Mouse (Mus musculus): Measurements from ENCODE around the gene Srrm1. TPM values are rescaled to one million over a fixed set of nuclear protein-coding genes. Genes with fewer than 3 reads are reported as not detected.
"Not testable (repeated sequence)": the region's sequence is repeated elsewhere in the genome, so short reads cannot be mapped to it uniquely, and the experiment has no call there.

The Srrm1 gene
- total RNA-seq, 4 experiments from 2014 or later: 134 to 168 (median 160) TPM

DNA sequence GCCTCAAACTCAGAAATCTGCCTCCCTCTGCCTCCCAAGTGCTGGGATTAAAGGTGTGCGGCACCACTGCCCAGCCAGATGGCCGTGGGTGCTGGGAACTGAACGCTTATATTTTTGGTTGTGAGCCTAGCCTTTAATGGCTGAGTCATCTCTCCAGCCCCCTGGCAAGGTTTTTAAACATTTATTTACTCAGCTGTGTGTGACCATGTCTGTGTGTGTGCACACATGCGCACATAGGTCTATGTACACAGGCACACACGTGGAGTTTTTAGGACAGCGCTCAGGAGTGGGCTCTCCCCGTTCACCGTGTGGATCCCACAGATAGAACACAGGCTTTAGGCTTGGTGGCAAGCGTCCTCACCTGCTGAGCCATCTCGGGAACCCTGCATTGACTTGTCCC, 50.9 kb downstream of the Srrm1 start:
- no peak for DNase-seq (ENCODE audit: low spot score in 2 of 2)

DNA sequence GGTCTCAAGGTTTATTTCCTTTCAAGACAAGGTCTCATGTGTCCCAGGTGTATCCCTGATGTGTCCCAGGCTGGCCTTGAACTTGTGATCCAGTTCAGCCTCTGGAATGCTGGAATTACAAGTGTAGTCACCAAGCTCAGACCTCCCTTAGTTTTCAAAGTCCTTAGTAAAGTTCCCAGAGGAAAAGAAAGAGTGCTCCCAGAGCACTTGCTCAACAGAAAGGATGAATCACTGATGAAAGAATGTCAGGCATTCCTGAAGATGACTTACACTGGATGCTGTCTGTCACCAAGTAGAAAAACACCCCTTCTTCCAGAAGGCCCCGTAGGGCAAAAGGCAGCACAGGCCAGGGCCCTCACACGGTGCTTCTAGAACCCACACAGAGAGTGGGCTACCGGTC, 52.0 kb downstream of the Srrm1 start:
- no peak for DNase-seq (ENCODE audit: low spot score in 2 of 2)

DNA sequence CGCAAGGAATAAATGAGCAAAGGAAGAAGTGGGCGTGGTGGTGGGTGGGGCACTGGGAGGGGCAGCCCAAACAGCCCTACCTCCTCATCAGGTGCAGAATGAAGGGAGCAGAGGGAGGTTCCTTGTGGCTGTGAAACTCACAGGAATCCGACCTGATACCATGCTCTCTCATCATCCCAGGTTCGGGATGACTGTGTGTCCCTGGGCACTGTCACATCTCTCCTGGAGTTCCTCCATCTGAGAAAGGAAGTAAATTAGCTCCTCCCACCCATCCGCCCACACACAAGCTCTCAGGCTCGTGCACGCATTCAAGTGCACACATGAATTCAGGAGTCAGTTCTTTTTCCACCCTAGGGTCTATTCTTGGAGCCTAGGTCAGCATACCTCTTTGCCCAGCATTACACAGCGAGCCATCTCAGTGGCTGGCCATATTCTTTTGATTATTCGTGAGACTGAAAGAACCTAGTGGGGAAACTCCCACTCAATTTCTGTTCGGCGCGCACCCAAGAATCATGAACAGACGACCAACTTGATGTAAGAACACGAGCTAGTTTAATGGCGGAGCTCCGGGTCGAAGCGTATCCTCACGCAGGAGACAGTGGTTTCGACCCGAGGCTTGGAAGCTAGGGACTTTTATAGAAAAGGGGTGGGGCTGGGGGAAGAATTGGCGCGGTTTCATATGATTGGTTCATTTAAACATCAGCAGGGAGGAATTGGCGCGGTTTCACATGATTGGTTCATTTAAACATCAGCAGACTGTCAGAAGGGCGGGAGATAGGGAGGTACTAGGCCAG, 52.7 kb downstream of the Srrm1 start:
- DNase-seq (ENCODE audit: low spot score in 2 of 2): no peak

GRCm38 (mm10) chr4:135298680-135299079, 54.4 kb downstream of the Srrm1 start:
- DNase-seq (ENCODE audit: low spot score in 2 of 2): no peak

DNA sequence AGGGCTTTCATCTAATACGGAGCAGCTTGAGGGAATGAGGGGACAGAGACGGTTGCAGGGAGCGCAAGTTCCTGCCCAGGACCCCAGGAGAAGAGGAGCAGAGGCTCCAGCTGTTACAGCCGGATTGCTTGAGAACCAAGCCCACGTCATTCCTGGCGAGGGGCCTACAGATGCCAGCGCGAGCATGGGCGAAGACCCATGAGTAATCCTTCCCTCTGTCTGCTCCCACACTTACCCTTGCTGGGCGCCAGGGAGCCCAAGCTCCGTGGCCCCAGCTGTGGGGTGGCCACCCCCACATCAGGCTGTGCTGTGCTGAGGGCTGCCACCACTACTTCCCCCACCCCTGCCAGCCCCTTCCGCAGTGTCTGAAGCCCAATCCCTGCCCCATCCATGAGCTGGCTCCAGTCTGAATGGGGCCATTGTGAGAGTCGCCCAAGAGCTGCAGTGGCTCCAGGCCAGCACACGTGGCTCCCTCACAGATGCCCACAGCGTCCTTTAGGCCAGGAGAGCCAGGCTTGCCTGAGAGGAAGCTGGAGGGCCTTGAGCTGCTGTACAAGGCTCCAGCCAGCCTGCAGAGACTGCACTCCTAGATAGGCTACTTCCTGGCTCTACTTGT, 55.1 kb downstream of the Srrm1 start:
- peak; percentile 72 to 88 for DNase-seq (ENCODE audit: low spot score in 2 of 2)

- DNase-seq (ENCODE audit: low spot score in 2 of 2): peak in 1 of 2 experiments; percentile 31
Measured at GRCm38 (mm10) chr4:135297146-135297545, 56.0 kb downstream of the Srrm1 start.

DNA sequence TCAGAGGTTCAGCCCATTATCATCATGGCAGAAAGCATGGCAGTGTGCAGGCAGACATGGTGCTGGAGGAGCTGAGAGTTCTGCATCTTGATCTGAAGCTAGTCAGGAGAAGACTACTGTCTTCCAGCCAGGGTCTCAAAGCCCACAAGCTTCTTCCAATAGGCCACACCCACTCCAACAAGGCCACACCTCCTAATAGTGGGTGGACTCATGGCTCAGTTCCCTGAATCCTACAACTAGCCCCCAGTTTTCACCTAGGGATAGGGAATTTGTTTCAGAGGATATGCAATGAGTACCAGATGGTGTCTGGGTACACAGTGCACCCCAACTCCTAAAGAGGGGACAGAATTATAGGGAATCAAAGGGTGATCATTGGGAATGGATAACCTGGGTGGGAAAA, 56.6 kb downstream of the Srrm1 start:
- DNase-seq (ENCODE audit: low spot score in 2 of 2): no peak

DNA sequence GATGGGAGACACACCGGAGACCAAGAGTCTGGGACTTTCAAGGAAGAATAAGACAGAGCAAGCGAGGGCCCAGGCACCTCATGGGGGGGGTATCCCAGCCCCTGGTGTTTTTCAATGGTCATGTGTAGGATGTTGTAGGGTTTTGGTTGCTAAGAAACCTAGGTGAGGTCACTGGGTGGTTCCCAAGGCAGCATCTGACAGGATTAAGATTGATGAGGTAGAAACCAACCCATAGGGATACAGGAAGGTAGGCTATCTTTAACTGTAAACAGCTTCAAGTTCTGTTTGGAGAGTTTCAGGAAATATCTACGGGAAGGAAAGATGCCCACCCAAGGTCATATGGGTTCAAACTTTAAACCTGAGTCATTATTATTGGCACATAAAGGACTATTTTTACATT, 59.3 kb downstream of the Srrm1 start:
- no peak for DNase-seq (ENCODE audit: low spot score in 2 of 2)

- DNase-seq (ENCODE audit: low spot score in 2 of 2): no peak
Measured at GRCm38 (mm10) chr4:135292477-135293089, 60.5 kb downstream of the Srrm1 start.

DNA sequence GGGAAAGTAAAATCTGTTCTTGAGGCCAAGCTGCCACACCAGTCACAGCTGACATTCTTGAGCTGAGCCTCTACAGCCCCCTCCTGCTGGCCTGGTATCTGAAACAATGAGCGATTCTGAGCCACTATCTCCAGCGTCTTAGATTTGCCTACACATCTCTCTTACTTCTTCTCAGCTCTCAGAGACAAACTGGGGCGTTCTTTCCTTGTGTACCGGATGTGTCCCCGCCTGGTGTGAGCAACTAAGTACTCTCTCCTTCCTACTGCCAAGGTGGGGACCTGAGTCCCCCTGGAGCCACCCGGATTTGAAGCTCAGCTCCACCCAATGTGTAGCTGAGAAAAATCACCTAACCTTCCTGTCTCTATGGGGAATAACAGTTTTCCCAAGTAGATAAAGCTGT, 61.3 kb downstream of the Srrm1 start:
- DNase-seq (ENCODE audit: low spot score in 2 of 2): no peak

GRCm38 (mm10) chr4:135291199-135291598, 61.9 kb downstream of the Srrm1 start:
- no peak for DNase-seq (ENCODE audit: low spot score in 2 of 2)

DNA sequence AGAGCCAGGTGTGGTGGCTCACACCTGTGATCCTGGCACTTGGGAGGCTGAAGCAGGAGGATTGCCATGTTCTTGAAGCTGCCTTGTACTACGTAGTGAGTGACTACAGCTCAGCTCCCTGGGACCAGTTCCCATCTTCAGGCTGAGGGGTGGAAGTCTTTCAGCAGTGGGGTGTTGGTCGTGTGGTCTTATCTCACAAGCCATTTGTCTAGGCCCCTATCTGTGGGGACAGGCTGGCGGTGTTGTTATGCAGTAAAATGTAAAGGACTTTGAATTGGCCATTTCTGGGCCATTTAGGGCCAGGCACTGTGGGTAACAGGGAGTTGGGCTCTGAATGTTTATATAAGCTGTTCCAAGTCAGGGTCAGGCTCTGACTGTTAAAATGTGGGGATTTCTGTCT, 65.1 kb downstream of the Srrm1 start:
- DNase-seq (ENCODE audit: low spot score in 2 of 2): no peak

DNA sequence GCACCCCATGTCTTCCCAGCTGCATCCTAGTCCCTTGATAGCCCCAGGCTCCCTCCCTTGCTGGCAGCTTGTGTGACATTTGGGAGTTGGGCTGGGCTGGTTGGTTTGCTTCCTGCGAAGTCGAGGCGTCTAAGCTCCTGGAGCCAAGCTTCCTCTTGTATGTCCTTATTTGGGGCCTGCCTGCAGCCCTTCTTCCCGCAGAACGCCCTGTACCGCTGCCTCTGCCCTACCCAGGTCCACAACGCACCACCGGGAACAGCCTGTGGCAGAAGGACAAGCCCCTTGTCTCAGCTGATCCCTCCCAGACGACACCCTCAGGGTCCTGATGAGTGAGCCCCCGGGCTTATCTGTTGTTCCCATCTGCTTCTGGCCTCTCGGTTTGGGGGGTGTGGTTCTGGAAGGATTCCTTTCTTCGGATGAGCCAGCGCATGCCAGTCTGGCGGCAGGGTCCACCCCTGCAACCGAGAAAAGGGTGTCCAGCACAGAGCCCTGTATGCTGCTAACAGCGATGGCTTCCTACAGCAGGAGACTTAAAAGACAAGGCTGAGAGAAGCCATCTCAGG, 66.2 kb downstream of the Srrm1 start:
- no peak for DNase-seq (ENCODE audit: low spot score in 2 of 2)

- DNase-seq (ENCODE audit: low spot score in 2 of 2): peak in 1 of 2 experiments; percentile 56
Measured at GRCm38 (mm10) chr4:135286033-135286622, 67.0 kb downstream of the Srrm1 start.

- DNase-seq (ENCODE audit: low spot score in 2 of 2): no peak
Measured at GRCm38 (mm10) chr4:135285436-135285835, 67.7 kb downstream of the Srrm1 start.

GRCm38 (mm10) chr4:135283875-135284274, 69.2 kb downstream of the Srrm1 start:
- no peak for DNase-seq (ENCODE audit: low spot score in 2 of 2)

DNA sequence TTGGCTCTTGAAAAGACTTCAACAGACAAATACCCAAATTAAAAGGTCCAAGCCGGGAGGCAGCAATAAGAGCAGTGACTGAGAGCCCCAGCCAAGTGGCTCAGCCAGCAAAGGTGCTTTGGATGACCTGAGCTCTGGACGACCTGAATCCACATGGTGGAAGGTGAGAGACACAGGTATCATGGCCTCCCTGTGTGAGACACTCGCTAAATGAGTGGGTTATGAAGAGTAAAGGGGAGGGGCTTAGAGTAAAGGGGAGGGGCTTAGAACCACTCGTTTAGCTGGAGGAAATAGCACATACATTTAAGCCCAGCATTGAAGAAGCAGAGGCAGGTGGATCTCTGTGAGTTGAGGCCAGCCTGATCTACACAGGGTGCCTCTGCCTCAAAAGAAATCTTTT, 69.7 kb downstream of the Srrm1 start:
- DNase-seq (ENCODE audit: low spot score in 2 of 2): no peak

DNA sequence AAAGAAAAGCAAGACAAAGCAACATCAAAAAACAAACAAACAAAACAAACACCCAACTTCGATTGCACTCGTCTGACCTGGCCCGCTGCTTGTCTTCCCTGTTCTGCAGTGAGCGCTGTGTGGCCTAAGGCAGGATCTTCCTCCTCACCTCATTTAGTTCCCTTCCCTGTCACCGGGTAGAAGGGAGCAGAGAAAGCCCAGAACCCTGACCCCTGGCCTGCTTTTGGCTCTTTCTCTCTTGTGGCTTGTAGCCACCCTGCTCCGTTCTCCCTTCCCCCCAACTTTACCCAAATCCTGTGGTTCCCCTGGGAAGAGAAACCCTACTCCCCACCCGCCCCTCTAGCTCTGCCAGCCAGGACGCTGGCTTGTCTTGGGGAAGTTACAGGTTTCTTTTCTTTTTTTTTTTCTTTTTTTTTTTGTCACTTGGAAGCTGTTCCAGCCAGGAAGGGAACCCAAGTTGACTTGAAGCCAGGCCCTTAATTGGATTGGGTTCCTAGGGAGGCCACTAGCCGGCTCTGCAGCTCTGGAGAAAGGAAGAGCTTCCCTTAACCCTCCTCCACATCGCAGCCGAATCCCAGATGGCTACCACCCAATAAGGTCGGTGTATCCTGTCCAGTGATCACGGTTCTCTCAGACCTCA, 70.3 kb downstream of the Srrm1 start:
- no peak for DNase-seq (ENCODE audit: low spot score in 2 of 2)

- DNase-seq (ENCODE audit: low spot score in 2 of 2): not testable (repeated sequence)
Measured at GRCm38 (mm10) chr4:135280016-135280415, 73.1 kb downstream of the Srrm1 start.

GRCm38 (mm10) chr4:135276681-135277379, 76.3 kb downstream of the Srrm1 start:
- DNase-seq (ENCODE audit: low spot score in 2 of 2): no peak

- DNase-seq (ENCODE audit: low spot score in 2 of 2): no peak
Measured at GRCm38 (mm10) chr4:135274761-135275160, 78.4 kb downstream of the Srrm1 start.
